ENCODE assay signal across 22 mouse cellular contexts in genomic region chr12:106632566-106632965, GRCm38 (mm10).
"Had no signal": no experiment of that assay in that cellular context is flagged by ENCODE, and none has a peak within 500 bp of the region (broad histone marks: within the 10 kb centered on the region; RNA-seq: fewer than 3 reads in every experiment).

No protein-coding gene starts in this region.

- H3K4me1 ChIP-seq: heart, embryonic 12.5 days; heart, embryonic 13.5 days; heart, embryonic 15.5 days; hindbrain, embryonic 10.5 days; hindbrain, embryonic 12.5 days; hindbrain, embryonic 13.5 days; hindbrain, embryonic 15.5 days; intestine, embryonic 15.5 days; kidney, embryonic 15.5 days had no signal

- H3K27ac ChIP-seq: heart, embryonic 13.5 days; heart, embryonic 15.5 days; hindbrain, embryonic 10.5 days; hindbrain, embryonic 12.5 days; hindbrain, embryonic 13.5 days; hindbrain, embryonic 14.5 days; hindbrain, embryonic 15.5 days; hindbrain, postnatal 0 days; intestine, embryonic 15.5 days; kidney, embryonic 15.5 days; kidney, postnatal 0 days; layer of hippocampus, adult 2 months; left cerebral cortex, adult 2 months had no signal

- H3K27me3 ChIP-seq: heart, embryonic 12.5 days; heart, embryonic 13.5 days; heart, embryonic 15.5 days; hindbrain, embryonic 12.5 days; hindbrain, embryonic 13.5 days; hindbrain, embryonic 15.5 days; intestine, embryonic 15.5 days; kidney, embryonic 15.5 days had no signal

- DNase-seq: heart, postnatal 36 days; kidney, adult 11 months; kidney, adult 18-20 months; kidney, adult 2 months; kidney, adult 8-10 months; kidney, adult 9 months; layer of hippocampus, adult 9-11 months; layer of hippocampus, postnatal 36 days had no signal

- H3K4me3 ChIP-seq: heart, embryonic 12.5 days; heart, embryonic 13.5 days; heart, embryonic 15.5 days; hindbrain, embryonic 10.5 days; hindbrain, embryonic 12.5 days; hindbrain, embryonic 13.5 days; hindbrain, embryonic 15.5 days; intestine, embryonic 15.5 days; kidney, embryonic 15.5 days; layer of hippocampus, adult 2 months; left cerebral cortex, adult 2 months had no signal

- H3K9me3 ChIP-seq: heart, embryonic 13.5 days; heart, embryonic 15.5 days; hindbrain, embryonic 10.5 days; hindbrain, embryonic 12.5 days; hindbrain, embryonic 13.5 days; hindbrain, embryonic 15.5 days; intestine, embryonic 15.5 days; kidney, embryonic 15.5 days had no signal

- H3K36me3 ChIP-seq: heart, embryonic 12.5 days; heart, embryonic 13.5 days; heart, embryonic 15.5 days; hindbrain, embryonic 10.5 days; hindbrain, embryonic 12.5 days; hindbrain, embryonic 13.5 days; hindbrain, embryonic 15.5 days; intestine, embryonic 15.5 days; kidney, embryonic 15.5 days had no signal
